Mouse (Mus musculus) heart, postnatal 10 days (tissue): ENCODE data around the gene Kat5. TPM values are rescaled to one million over a fixed set of nuclear protein-coding genes. Genes with fewer than 3 reads are reported as not detected.
A peak's percentile ranks its signal among the peaks of the same experiment; 100 is the strongest.

Experiments used
- DNase-seq, 2 experiments: peaks; one replicate each; pipeline ENCODE4 v3.0.0; 2021
- intact Hi-C: fragments of 180-260 bp; cut with DNase I; formaldehyde crosslinking; loops from one replicate; pipeline ENCODE4 v1.15.1; 2025
- total RNA-seq, 2 experiments: library from RNA; stranded (reverse); gene quantifications; 2 replicates each; pipeline ENCODE4 v1.2.3; 2021

Gene Kat5
- total RNA-seq, 2 experiments from 2014 or later = 34.2 to 43.5 TPM

DNA sequence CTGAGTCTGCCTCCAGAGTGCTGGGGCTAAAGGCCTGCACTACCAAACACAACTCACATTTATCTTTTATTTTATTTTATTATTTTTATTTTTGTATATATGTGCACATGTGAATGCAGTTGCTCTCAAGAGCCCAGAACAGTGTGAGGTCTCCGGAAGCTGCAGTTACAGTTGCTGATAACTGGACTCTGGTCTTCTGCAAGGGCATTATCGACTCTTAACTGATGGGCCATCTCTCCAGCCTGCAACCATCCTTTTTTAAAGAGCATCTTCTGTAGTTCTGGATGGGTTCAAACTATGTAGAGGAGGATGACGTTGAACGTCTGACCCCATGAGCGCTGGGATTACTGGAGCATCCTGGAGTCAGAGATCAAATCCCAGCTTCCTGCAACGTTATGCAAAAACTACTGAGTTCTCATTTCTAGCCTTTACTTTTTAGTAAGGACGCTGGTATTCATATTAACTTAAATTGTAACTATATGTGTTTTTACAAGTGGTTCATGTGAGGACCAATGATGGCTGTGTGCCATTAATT is 26.1 kb upstream of the Kat5 start:
- intact Hi-C loops = no loop called here
- no peak for DNase-seq

DNA sequence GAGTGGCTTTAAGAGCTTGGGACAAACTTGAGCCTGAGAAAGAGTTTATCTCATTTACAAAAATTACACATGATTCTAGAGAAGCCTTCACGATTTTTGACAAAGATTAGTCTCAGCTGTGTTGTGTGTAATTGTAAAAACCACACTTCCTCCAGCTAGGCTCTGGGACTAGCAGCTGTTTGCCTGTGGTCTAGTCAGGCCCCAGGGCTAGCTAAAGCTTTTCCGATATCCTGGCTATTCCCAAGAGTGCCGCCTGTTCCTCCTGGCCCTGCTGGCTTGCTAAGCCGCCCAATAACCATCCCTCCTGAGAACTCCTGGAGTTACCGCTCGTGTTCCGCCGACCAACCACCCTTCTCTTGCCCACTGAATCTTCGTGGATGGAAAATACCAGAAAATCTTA is 22.1 kb upstream of the Kat5 start:
- intact Hi-C loops = no loop called here
- DNase-seq = no peak

- intact Hi-C loops = no loop called here
- no peak for DNase-seq
Measured at GRCm38 (mm10) chr19:5629907-5630306, 19.9 kb upstream of the Kat5 start.

- DNase-seq = no peak
- intact Hi-C loops = no loop called here
Measured at GRCm38 (mm10) chr19:5625311-5625710, 15.3 kb upstream of the Kat5 start.

DNA sequence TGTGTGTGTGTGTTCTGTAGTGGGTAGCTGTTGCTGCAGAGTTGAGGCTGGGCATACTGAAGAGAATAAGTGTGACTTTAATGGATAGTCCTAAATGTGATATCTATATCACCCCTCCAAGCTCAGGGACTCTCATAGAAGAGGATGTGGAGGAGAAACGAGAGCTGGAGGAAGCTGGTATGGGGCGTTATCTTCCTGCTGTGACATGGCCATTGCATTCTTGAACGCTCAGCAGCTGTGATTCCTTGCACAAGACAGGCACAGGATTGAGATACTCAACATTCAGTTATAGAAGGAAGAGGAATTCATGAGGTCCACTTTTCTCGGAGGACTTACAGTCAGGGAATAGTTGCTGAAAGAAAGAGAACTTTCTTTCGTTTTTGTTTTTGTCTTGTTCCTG is 11.8 kb upstream of the Kat5 start:
- intact Hi-C loops = no loop called here
- no peak for DNase-seq

DNA sequence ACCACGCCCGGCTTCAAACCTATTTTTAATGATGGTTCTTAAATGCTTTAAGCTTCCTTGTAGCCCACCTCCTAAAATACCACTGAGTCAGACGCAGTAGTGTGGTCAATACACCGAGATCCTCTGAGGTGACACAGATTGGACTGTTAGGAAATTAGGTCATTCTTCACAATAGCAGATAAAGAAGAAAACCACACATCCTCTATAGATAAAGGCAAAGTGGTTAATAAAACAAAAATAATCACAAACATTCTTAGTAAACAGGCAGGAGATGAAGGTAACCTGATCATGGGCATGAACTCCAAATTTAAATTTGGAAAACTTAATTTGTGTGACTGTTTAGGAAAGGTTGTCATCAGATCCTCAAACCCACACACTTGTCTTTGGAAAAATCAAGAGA is 10.0 kb upstream of the Kat5 start:
- intact Hi-C loops = no loop called here
- no peak for DNase-seq

GRCm38 (mm10) chr19:5614953-5615352 is 4.9 kb upstream of the Kat5 start:
- intact Hi-C loops = loop anchor here (5.0 kb wide), 1 partner anchor 167 kb away; no protein-coding TSS in a partner anchor
- DNase-seq = no peak

DNA sequence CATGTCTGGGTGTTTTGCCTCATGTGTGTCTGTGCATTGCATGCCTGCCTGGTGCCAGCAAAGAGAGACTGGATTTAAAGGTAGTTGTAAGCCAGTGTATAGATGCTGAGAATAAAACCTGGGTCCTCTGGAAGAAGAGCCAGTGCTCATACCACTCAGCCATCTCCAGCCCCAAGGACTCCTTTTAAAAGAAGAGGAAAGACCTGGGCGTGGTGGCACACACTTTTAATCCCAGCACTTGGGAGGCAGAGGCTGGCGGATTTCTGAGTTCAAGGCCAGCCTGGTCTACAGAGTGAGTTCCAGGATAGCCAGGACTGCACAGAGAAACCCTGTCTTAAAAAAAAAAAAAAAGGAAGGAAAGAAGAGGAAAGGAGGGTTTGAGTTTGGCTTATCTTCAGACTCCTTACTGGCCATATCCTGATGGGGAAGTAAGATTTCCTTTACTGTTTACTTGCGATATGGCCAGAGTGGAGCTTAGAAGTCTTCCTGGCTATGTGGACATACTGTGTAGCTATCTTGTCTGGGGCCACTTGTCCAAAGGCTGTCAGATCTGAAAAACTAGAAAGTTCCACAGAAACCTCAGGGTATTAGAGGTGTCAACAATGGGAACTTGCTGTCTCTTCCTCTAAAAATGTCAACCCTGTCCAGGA is 2.9 kb upstream of the Kat5 start:
- intact Hi-C loops = loop anchor here (5.0 kb wide), 1 partner anchor 169 kb away; no protein-coding TSS in a partner anchor
- DNase-seq = no peak

GRCm38 (mm10) chr19:5611973-5612372 is 1.9 kb upstream of the Kat5 start:
- no peak for DNase-seq
- intact Hi-C loops = loop anchor here (5.0 kb wide), 1 partner anchor 170 kb away; no protein-coding TSS in a partner anchor

GRCm38 (mm10) chr19:5609171-5609546 is 878 bp downstream of the Kat5 start:
- DNase-seq = no peak
- intact Hi-C loops = no loop called here

- no peak for DNase-seq
- intact Hi-C loops = no loop called here
Measured at GRCm38 (mm10) chr19:5608707-5609106, 1.3 kb downstream of the Kat5 start.

DNA sequence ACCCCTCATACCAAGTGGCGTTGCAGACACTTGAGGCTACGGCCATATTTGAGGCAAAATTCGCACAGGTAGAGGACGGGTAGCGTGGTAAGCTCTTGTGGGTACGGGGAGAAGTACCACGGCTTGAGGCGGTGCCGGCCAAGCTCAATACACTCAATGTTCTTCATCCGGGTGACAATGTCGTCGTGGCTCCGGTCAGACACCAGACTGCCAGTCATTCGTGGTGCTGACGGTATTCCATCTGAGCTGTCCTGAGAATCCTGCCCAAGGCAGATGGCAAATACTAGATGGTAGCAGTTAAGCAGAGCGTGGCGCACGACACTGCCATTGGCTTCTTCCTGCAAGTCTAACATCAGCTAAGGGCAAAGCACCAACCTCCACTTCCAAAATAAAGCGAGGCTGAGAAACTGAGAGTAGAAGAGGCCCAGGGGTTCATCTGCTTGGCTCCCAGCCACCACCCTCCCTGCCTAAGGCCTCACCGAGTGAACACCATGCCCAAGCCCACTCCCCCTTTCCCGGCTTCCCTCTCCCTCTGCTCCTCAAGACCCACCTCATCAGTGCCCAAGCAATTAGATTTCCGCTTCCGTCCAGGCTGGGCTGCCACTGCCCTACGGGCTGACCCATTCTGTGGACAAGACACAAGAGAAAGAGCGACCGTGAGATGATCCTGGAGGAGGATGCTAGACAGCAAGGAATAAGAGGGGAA is 2.2 kb downstream of the Kat5 start:
- intact Hi-C loops = no loop called here
- DNase-seq = no peak

GRCm38 (mm10) chr19:5606196-5606595 is 3.8 kb downstream of the Kat5 start:
- intact Hi-C loops = no loop called here
- peak in 1 of 2 experiments; percentile 30 for DNase-seq

GRCm38 (mm10) chr19:5605126-5605525 is 4.9 kb downstream of the Kat5 start:
- intact Hi-C loops = no loop called here
- DNase-seq = no peak

- intact Hi-C loops = no loop called here
- DNase-seq = no peak
Measured at GRCm38 (mm10) chr19:5603664-5604063, 6.4 kb downstream of the Kat5 start.

DNA sequence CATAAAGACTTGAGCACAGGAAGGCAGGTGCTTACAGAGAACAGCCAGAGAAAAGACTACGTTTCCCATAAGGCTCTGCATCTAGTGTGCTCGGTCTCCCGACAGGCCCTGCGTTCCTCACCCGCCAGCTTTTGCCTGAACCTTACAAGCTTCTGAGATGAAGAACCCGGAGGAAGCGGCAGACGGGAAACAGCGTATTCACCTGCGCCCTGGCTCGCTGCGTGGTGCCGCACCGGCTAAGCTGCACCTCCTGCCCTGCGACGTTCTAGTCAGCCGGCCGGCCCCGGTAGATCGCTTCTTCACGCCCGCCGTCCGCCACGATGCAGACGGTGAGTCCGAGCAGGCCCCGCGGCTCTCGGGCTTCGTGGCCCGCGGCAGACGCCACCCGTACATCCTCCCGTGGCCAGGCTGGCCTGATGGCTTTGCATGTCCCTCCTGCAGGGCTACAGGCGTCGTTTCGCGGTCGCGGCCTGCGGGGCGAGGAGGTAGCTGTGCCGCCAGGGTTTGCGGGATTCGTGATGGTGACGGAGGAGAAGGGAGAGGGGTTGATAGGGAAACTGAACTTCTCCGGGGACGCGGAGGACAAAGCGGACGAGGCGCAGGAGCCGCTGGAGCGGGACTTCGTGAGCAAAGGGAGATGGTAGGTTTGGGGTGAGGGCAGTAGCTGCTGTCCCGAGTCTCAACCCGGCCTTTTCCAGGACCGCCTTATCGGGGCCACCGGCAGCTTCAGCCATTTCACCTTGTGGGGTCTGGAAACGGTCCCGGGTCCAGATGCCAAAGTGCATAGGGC is 8.1 kb downstream of the Kat5 start, which contains the start of gene Rnaseh2c:
TSS of gene Rnaseh2c (plus strand) at position 122 of the 790 bp plus-strand sequence.
- peak; percentile 80 for DNase-seq
- intact Hi-C loops = no loop called here

GRCm38 (mm10) chr19:5599224-5599623 is 10.8 kb downstream of the Kat5 start:
- intact Hi-C loops = no loop called here
- no peak for DNase-seq

DNA sequence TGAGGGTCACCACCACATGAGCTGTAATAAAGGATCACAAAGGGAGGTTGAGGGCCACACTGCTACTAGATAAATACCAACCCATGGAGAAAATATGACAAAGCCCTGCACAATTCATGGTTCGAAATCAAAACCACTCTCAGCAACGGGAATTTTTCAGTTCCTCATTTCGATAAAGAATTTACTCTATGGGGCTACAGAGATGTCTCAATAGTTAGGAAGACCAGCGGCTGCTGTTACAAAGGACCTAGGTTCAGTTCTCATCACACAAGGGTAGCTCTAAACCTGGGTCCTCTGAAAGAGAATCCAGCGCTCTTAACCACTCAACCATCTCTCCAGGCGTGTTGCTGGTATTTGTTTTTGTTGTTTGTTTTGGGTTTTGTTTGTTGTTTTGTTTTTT is 18.1 kb downstream of the Kat5 start:
- intact Hi-C loops = no loop called here
- no peak for DNase-seq

- intact Hi-C loops = no loop called here
Measured at GRCm38 (mm10) chr19:5589159-5589558, 20.9 kb downstream of the Kat5 start.

GRCm38 (mm10) chr19:5581995-5582394 is 28.0 kb downstream of the Kat5 start:
- intact Hi-C loops = no loop called here
- DNase-seq = no peak

More at GRCm38 (mm10) chr19:5589159-5589558, 20.9 kb downstream of the Kat5 start:
- no peak for DNase-seq

- DNase-seq = no peak
- intact Hi-C loops = no loop called here
Measured at GRCm38 (mm10) chr19:5580776-5581175, 29.3 kb downstream of the Kat5 start.
